Mouse (Mus musculus) embryonic facial prominence, embryonic 10.5 days (tissue): Measurements from ENCODE around the gene Gucy2f. TPM values are rescaled to one million over a fixed set of nuclear protein-coding genes. Genes with fewer than 3 reads are reported as not detected.
A peak's percentile ranks its signal among the peaks of the same experiment; 100 is the strongest.
"Not testable (repeated sequence)": the region's sequence is repeated elsewhere in the genome, so short reads cannot be mapped to it uniquely, and the experiment has no call there.

Source experiments
- DNase-seq: peaks from one replicate; pipeline ENCODE4 v3.0.0-alpha.2; 2017; ENCODE audit warnings: low spot score
- H3K27ac ChIP-seq: fragments of 300-500 bp; sonication (generic); replicated peaks from 2 replicates; pipeline ENCODE4 v1.5.1; 2016; ENCODE audit warnings: mild to moderate bottlenecking
- H3K27me3 ChIP-seq: fragments of 300-500 bp; sonication (generic); replicated peaks from 2 replicates; pipeline ENCODE4 v1.6.1; 2016; ENCODE audit warnings: low read depth, mild to moderate bottlenecking; ENCODE audit not compliant: poor library complexity, severe bottlenecking
- H3K36me3 ChIP-seq: fragments of 300-500 bp; sonication (generic); replicated peaks from 2 replicates; pipeline ENCODE4 v1.6.1; 2016; ENCODE audit warnings: mild to moderate bottlenecking, moderate library complexity
- H3K4me1 ChIP-seq: fragments of 300-500 bp; sonication (generic); 2 replicates; pipeline ENCODE4 v1.6.1; 2016
- H3K4me3 ChIP-seq: fragments of 300-500 bp; sonication (generic); 2 replicates; pipeline ENCODE4 v1.5.1; 2016; ENCODE audit warnings: mild to moderate bottlenecking, moderate library complexity
- H3K9me3 ChIP-seq: fragments of 300-500 bp; sonication (generic); 2 replicates; pipeline ENCODE4 v1.6.1; 2016; ENCODE audit warnings: mild to moderate bottlenecking
- WGBS: fragments of 180-500 bp; shearing (Covaris S2); methylation state at CpG from one replicate; pipeline ENCODE4 v1.1.7; 2016; 5-methylcytosine and 5-hydroxymethylcytosine counted together
- polyA plus RNA-seq: library from polyadenylated mRNA; unstranded; fragments of >200 nt; fragmentation: Nextera tagmentation; extraction: Ambion mirVana; gene quantifications from 2 replicates; pipeline ENCODE4 v1.2.1, GENCODE M21; 2016

The Gucy2f gene
- not detected in 2 replicates for polyA plus RNA-seq

- Histone ChIP-seq H3K4me1 (no peaks in the 10 kb centered on the region), H3K4me3 (no peak within 1 kb of the TSS), H3K27me3 (peaks cover 55% of the 10 kb centered on the region), H3K27ac (no peak within 1 kb of the TSS), H3K9me3 (no peaks in the 10 kb centered on the region), H3K36me3 (no peaks in the 10 kb centered on the region)
- WGBS, result 45% methylated on average over 5 of the region's 5 CpGs
- DNase-seq, result no peak
These were observed at the start of gene Gucy2f for GRCm38 (mm10) chrX:142196831-142197230. Gene Gucy2f, minus strand, starts transcription at chrX:142196931.

GRCm38 (mm10) chrX:142245682-142246327 lies 49.1 kb upstream of the Gucy2f start:
- WGBS, result 83% methylated on average over 5 of the region's 5 CpGs
- no peak overlapping the region for H3K27ac ChIP-seq
- no peaks in the 10 kb centered on the region for H3K36me3 ChIP-seq
- no peaks in the 10 kb centered on the region for H3K9me3 ChIP-seq
- peaks cover 57% of the 10 kb centered on the region for H3K27me3 ChIP-seq
- H3K4me1 ChIP-seq, result no peaks in the 10 kb centered on the region
- no peak overlapping the region for H3K4me3 ChIP-seq
- no peak for DNase-seq

GRCm38 (mm10) chrX:142237101-142237500 lies 40.4 kb upstream of the Gucy2f start:
- Histone ChIP-seq H3K4me3 (no peak overlapping the region), H3K27ac (no peak overlapping the region), H3K4me1 (no peaks in the 10 kb centered on the region), H3K36me3 (no peaks in the 10 kb centered on the region), H3K9me3 (no peaks in the 10 kb centered on the region), H3K27me3 (peaks cover 22% of the 10 kb centered on the region)
- 58% methylated on average over 2 of the region's 2 CpGs for WGBS
- DNase-seq, result no peak

- H3K4me1 ChIP-seq, H3K9me3 ChIP-seq, DNase-seq, H3K36me3 ChIP-seq, H3K27ac ChIP-seq, H3K4me3 ChIP-seq: not testable (repeated sequence)
- H3K27me3 ChIP-seq, result peaks cover 22% of the 10 kb centered on the region
- WGBS, result 79% methylated on average over 1 of the region's 1 CpGs
These were observed 39.4 kb upstream of the Gucy2f start for GRCm38 (mm10) chrX:142236146-142236545.

- H3K27me3 ChIP-seq, result no peaks in the 10 kb centered on the region
- no peak for DNase-seq
- H3K9me3 ChIP-seq, result no peaks in the 10 kb centered on the region
- no peaks in the 10 kb centered on the region for H3K36me3 ChIP-seq
- H3K27ac ChIP-seq, result no peak overlapping the region
- WGBS, result 50% methylated on average over 7 of the region's 7 CpGs
- H3K4me3 ChIP-seq, result peak overlapping the region; percentile 61
- no peaks in the 10 kb centered on the region for H3K4me1 ChIP-seq
These were observed 32.0 kb upstream of the Gucy2f start for GRCm38 (mm10) chrX:142228769-142229158.

GRCm38 (mm10) chrX:142228055-142228768 lies 31.5 kb upstream of the Gucy2f start:
- Histone ChIP-seq H3K4me3 (peak overlapping the region; percentile 61), H3K27ac (peak overlapping the region; percentile 86), H3K36me3 (no peaks in the 10 kb centered on the region), H3K4me1 (no peaks in the 10 kb centered on the region), H3K9me3 (no peaks in the 10 kb centered on the region), H3K27me3 (peaks cover 3% of the 10 kb centered on the region)
- 20% methylated on average over 37 of the region's 42 CpGs for WGBS
- DNase-seq, result peak; percentile 80

- Histone ChIP-seq H3K27me3 (peaks cover 8% of the 10 kb centered on the region), H3K27ac (peak overlapping the region; percentile 86), H3K36me3 (no peaks in the 10 kb centered on the region), H3K4me1 (no peaks in the 10 kb centered on the region), H3K4me3 (peak overlapping the region; percentile 61), H3K9me3 (no peaks in the 10 kb centered on the region)
- DNase-seq, result peak; percentile 58
- 28% methylated on average over 15 of the region's 15 CpGs for WGBS
These were observed 30.8 kb upstream of the Gucy2f start for GRCm38 (mm10) chrX:142227398-142228054.

- no peak for DNase-seq
- Histone ChIP-seq H3K27ac (peak within 1 kb of the TSS; percentile 44; the same call in 1 of the 2 replicates), H3K9me3 (no peaks in the 10 kb centered on the region), H3K4me3 (peak within 1 kb of the TSS; percentile 61), H3K27me3 (peaks cover 12% of the 10 kb centered on the region), H3K36me3 (no peaks in the 10 kb centered on the region), H3K4me1 (no peaks in the 10 kb centered on the region)
- 91% methylated on average over 14 of the region's 14 CpGs for WGBS
These were observed 29.8 kb upstream of the Gucy2f start, which contains the start of gene Nxt2 for GRCm38 (mm10) chrX:142226542-142226941. Gene Nxt2, plus strand, starts transcription at chrX:142226770.

- no peaks in the 10 kb centered on the region for H3K4me1 ChIP-seq
- no peak overlapping the region for H3K27ac ChIP-seq
- no peaks in the 10 kb centered on the region for H3K9me3 ChIP-seq
- H3K36me3 ChIP-seq, result no peaks in the 10 kb centered on the region
- peaks cover 28% of the 10 kb centered on the region for H3K27me3 ChIP-seq
- WGBS, result 16% methylated on average over 3 of the region's 3 CpGs
- H3K4me3 ChIP-seq, result no peak overlapping the region
- DNase-seq, result no peak
These were observed 3.6 kb upstream of the Gucy2f start for GRCm38 (mm10) chrX:142200295-142200694.

- no peak for DNase-seq
- Histone ChIP-seq H3K4me1 (no peaks in the 10 kb centered on the region), H3K4me3 (no peak overlapping the region), H3K27ac (no peak overlapping the region), H3K27me3 (peaks cover 66% of the 10 kb centered on the region), H3K36me3 (no peaks in the 10 kb centered on the region), H3K9me3 (no peaks in the 10 kb centered on the region)
- 70% methylated on average over 1 of the region's 1 CpGs for whole genome bisulfite sequencing
These were observed 1.2 kb downstream of the Gucy2f start for GRCm38 (mm10) chrX:142195551-142195950.

- peaks cover 78% of the 10 kb centered on the region for H3K27me3 ChIP-seq
- no peaks in the 10 kb centered on the region for H3K9me3 ChIP-seq
- H3K36me3 ChIP-seq, result no peaks in the 10 kb centered on the region
- H3K27ac ChIP-seq, result no peak overlapping the region
- DNase-seq, result no peak
- WGBS, result 78% methylated on average over 6 of the region's 6 CpGs
- no peaks in the 10 kb centered on the region for H3K4me1 ChIP-seq
- H3K4me3 ChIP-seq, result no peak overlapping the region
These were observed 2.3 kb downstream of the Gucy2f start for GRCm38 (mm10) chrX:142194420-142194819.

- Histone ChIP-seq H3K4me3 (no peak overlapping the region), H3K27me3 (peaks cover 82% of the 10 kb centered on the region)
These were observed 6.4 kb downstream of the Gucy2f start for GRCm38 (mm10) chrX:142190355-142190754.

More at GRCm38 (mm10) chrX:142190355-142190754, 6.4 kb downstream of the Gucy2f start:
- Histone ChIP-seq H3K9me3 (no peaks in the 10 kb centered on the region), H3K27ac (no peak overlapping the region), H3K4me1 (no peaks in the 10 kb centered on the region), H3K36me3 (no peaks in the 10 kb centered on the region)
- 72% methylated on average over 2 of the region's 2 CpGs for WGBS
- no peak for DNase-seq
